Mouse (Mus musculus) MEL (cell line): ENCODE data around the gene Aff1. TPM values are rescaled to one million over a fixed set of nuclear protein-coding genes. Genes with fewer than 3 reads are reported as not detected.

Experiments
- DNase-seq: peaks from one replicate; pipeline ENCODE4 v3.0.0; 2011; ENCODE audit warnings: low read depth, low spot score
- H3K27ac ChIP-seq: 2 replicates; pipeline ENCODE4 v1.5.1; 2012; ENCODE audit warnings: low read depth, mild to moderate bottlenecking, control low read depth, low read length, moderate library complexity; ENCODE audit not compliant: control insufficient read depth
- H3K27me3 ChIP-seq, 2 experiments: fragments of 150-350 bp in 1 of 2; sonication (generic) in 1 of 2; 2 replicates each; pipeline ENCODE4 v1.6.1; 2012; ENCODE audit warnings: low read length in 2 of 2, mild to moderate bottlenecking in 2 of 2, improper control_type of control experiment in 1 of 2, moderate library complexity in 1 of 2; ENCODE audit not compliant: insufficient read depth in 2 of 2, control insufficient read depth in 1 of 2
- H3K36me3 ChIP-seq, 2 experiments: 2 replicates each; pipeline ENCODE4 v1.6.1; 2012 to 2014; ENCODE audit warnings: low read length in 2 of 2, improper control_type of control experiment in 1 of 2, inconsistent platforms in 1 of 2, mild to moderate bottlenecking in 1 of 2; ENCODE audit not compliant: insufficient read depth in 2 of 2, control insufficient read depth in 1 of 2
- H3K4me1 ChIP-seq, 2 experiments: fragments of 150-350 bp in 1 of 2; sonication (generic) in 1 of 2; 2 replicates each; pipeline ENCODE4 v1.6.1; 2012; ENCODE audit warnings: low read length in 2 of 2, improper control_type of control experiment in 1 of 2, mild to moderate bottlenecking in 1 of 2; ENCODE audit not compliant: insufficient read depth in 2 of 2, control insufficient read depth in 1 of 2
- H3K4me3 ChIP-seq, 2 experiments: fragments of 150-350 bp in 1 of 2; sonication (generic) in 1 of 2; 2 replicates each; pipeline ENCODE4 v1.5.1; 2012; ENCODE audit warnings: low read depth in 2 of 2, low read length in 2 of 2, mild to moderate bottlenecking in 2 of 2, moderate library complexity in 2 of 2, control low read depth in 1 of 2, improper control_type of control experiment in 1 of 2; ENCODE audit not compliant: control insufficient read depth in 1 of 2, insufficient read depth in 1 of 2
- H3K79me2 ChIP-seq: 2 replicates; pipeline ENCODE4 v1.6.1; 2012; ENCODE audit warnings: mild to moderate bottlenecking, low read length, moderate library complexity; ENCODE audit not compliant: control insufficient read depth, poor library complexity, insufficient read depth
- H3K9ac ChIP-seq: 2 replicates; pipeline ENCODE4 v1.6.1; 2012; ENCODE audit warnings: low read depth, mild to moderate bottlenecking, control low read depth, low read length, moderate library complexity; ENCODE audit not compliant: control insufficient read depth, poor library complexity, severe bottlenecking
- H3K9me3 ChIP-seq: fragments of 150-350 bp; sonication (generic); replicated peaks from 2 replicates; pipeline ENCODE4 v1.6.1; 2012; ENCODE audit warnings: mild to moderate bottlenecking, low read length, improper control_type of control experiment, moderate library complexity; ENCODE audit not compliant: insufficient read depth
- BHLHE40 ChIP-seq: IDR thresholded peaks from 2 replicates; pipeline ENCODE4 v1.6.1; 2012; ENCODE audit warnings: low read depth, mild to moderate bottlenecking, inconsistent platforms, low read length, improper control_type of control experiment, borderline replicate concordance
- CHD1 ChIP-seq: IDR thresholded peaks from 2 replicates; pipeline ENCODE4 v1.6.1; 2012; ENCODE audit warnings: low read depth, mild to moderate bottlenecking, inconsistent platforms, low read length, improper control_type of control experiment
- CHD2 ChIP-seq: IDR thresholded peaks from 2 replicates; pipeline ENCODE4 v1.6.1; 2011; ENCODE audit warnings: low read length, improper control_type of control experiment
- CTCF ChIP-seq, 3 experiments: IDR thresholded peaks in 2 of 3; conservative IDR thresholded peaks in 1 of 3; 2 replicates each; pipeline ENCODE4 v1.5.1; 2011 to 2012; ENCODE audit warnings: low read length in 3 of 3, low read depth in 2 of 3, mild to moderate bottlenecking in 2 of 3, improper control_type of control experiment in 1 of 3, inconsistent platforms in 1 of 3, mixed read lengths in 1 of 3, moderate library complexity in 1 of 3; ENCODE audit not compliant: control insufficient read depth in 1 of 3, insufficient read depth in 1 of 3, poor library complexity in 1 of 3, severe bottlenecking in 1 of 3
- E2F4 ChIP-seq: IDR thresholded peaks from 2 replicates; pipeline ENCODE4 v1.6.1; 2011; ENCODE audit warnings: low read depth, low read length, improper control_type of control experiment, borderline replicate concordance
- ELF1 ChIP-seq: IDR thresholded peaks from 2 replicates; pipeline ENCODE4 v1.6.1; 2014; ENCODE audit warnings: low read depth, mild to moderate bottlenecking, inconsistent platforms, low read length, improper control_type of control experiment, moderate library complexity
- EP300 ChIP-seq, 2 experiments: IDR thresholded peaks; 2 replicates each; pipeline ENCODE4 v1.6.1; 2011; ENCODE audit warnings: improper control_type of control experiment in 2 of 2, low read length in 2 of 2, low read depth in 1 of 2, mild to moderate bottlenecking in 1 of 2
- ETS1 ChIP-seq: IDR thresholded peaks from 2 replicates; pipeline ENCODE4 v1.6.1; 2012; ENCODE audit warnings: low read depth, mild to moderate bottlenecking, inconsistent platforms, low read length, improper control_type of control experiment, moderate library complexity
- HCFC1 ChIP-seq: IDR thresholded peaks from 2 replicates; pipeline ENCODE4 v1.6.1; 2012; ENCODE audit warnings: low read depth, mild to moderate bottlenecking, inconsistent platforms, low read length, improper control_type of control experiment, moderate library complexity
- JUND ChIP-seq: IDR thresholded peaks from 2 replicates; pipeline ENCODE4 v1.6.1; 2011; ENCODE audit warnings: low read depth, mild to moderate bottlenecking, improper control_type of control experiment, low read length
- KAT2A ChIP-seq: conservative IDR thresholded peaks from 2 replicates; pipeline ENCODE4 v1.6.1; 2012; ENCODE audit warnings: low read depth, low read length, improper control_type of control experiment, inconsistent platforms
- MAFK ChIP-seq: IDR thresholded peaks from 2 replicates; pipeline ENCODE4 v1.6.1; 2011; ENCODE audit warnings: low read depth, mild to moderate bottlenecking, low read length, improper control_type of control experiment, borderline replicate concordance
- MAX ChIP-seq: IDR thresholded peaks from 2 replicates; pipeline ENCODE4 v1.6.1; 2011; ENCODE audit warnings: low read length, improper control_type of control experiment
- MAZ ChIP-seq: IDR thresholded peaks from 2 replicates; pipeline ENCODE4 v1.6.1; 2012; ENCODE audit warnings: low read depth, mild to moderate bottlenecking, inconsistent platforms, low read length, improper control_type of control experiment
- MXI1 ChIP-seq: IDR thresholded peaks from 2 replicates; pipeline ENCODE4 v1.6.1; 2011; ENCODE audit warnings: mild to moderate bottlenecking, low read depth, low read length, improper control_type of control experiment
- MYC ChIP-seq: IDR thresholded peaks from 2 replicates; pipeline ENCODE4 v1.6.1; 2011; ENCODE audit warnings: low read depth, mild to moderate bottlenecking, low read length, improper control_type of control experiment, moderate library complexity
- POLR2AphosphoS2 ChIP-seq: IDR thresholded peaks from 2 replicates; pipeline ENCODE4 v1.6.1; 2011; ENCODE audit warnings: low read length, improper control_type of control experiment
- POLR2AphosphoS5 ChIP-seq: IDR thresholded peaks from 2 replicates; pipeline ENCODE4 v1.6.1; 2012; ENCODE audit warnings: low read depth, borderline replicate concordance, mild to moderate bottlenecking, inconsistent platforms, low read length, moderate library complexity, mixed read lengths
- SIN3A ChIP-seq: IDR thresholded peaks from 2 replicates; pipeline ENCODE4 v1.6.1; 2012; ENCODE audit warnings: low read length, improper control_type of control experiment, inconsistent platforms
- SMC3 ChIP-seq: IDR thresholded peaks from 2 replicates; pipeline ENCODE4 v1.6.1; 2011; ENCODE audit warnings: low read depth, low read length, improper control_type of control experiment
- TAL1 ChIP-seq: IDR thresholded peaks from 2 replicates; pipeline ENCODE4 v1.6.1; 2012; ENCODE audit warnings: mild to moderate bottlenecking, inconsistent platforms, low read length, moderate library complexity, mixed read lengths
- UBTF ChIP-seq: IDR thresholded peaks from 2 replicates; pipeline ENCODE4 v1.6.1; 2012; ENCODE audit warnings: low read depth, mild to moderate bottlenecking, inconsistent platforms, low read length, improper control_type of control experiment, moderate library complexity, borderline replicate concordance; ENCODE audit not compliant: insufficient read depth
- USF1 ChIP-seq: IDR thresholded peaks from 2 replicates; pipeline ENCODE4 v1.6.1; 2014; ENCODE audit warnings: low read depth, mild to moderate bottlenecking, inconsistent platforms, low read length, improper control_type of control experiment, moderate library complexity
- USF2 ChIP-seq, 2 experiments: IDR thresholded peaks; 2 replicates each; pipeline ENCODE4 v1.6.1; 2011 to 2012; ENCODE audit warnings: improper control_type of control experiment in 2 of 2, low read length in 2 of 2, borderline replicate concordance in 1 of 2, inconsistent platforms in 1 of 2, low read depth in 1 of 2, mild to moderate bottlenecking in 1 of 2; ENCODE audit not compliant: insufficient read depth in 1 of 2
- ZC3H11A ChIP-seq: IDR thresholded peaks from 2 replicates; pipeline ENCODE4 v1.6.1; 2012; ENCODE audit warnings: low read depth, mild to moderate bottlenecking, inconsistent platforms, low read length, improper control_type of control experiment
- ZKSCAN1 ChIP-seq: IDR thresholded peaks from 2 replicates; pipeline ENCODE4 v1.6.1; 2012; ENCODE audit warnings: low read depth, mild to moderate bottlenecking, inconsistent platforms, low read length, improper control_type of control experiment, moderate library complexity
- polyA plus RNA-seq, 2 experiments: library from polyadenylated mRNA; stranded (reverse) in 1 of 2; unstranded in 1 of 2; fragments of >175 nt in 1 of 2; fragments of >200 nt in 1 of 2; gene quantifications; 2 replicates each; pipeline versions ENCODE4 v1.2.1 to v1.2.4; 2012; ENCODE audit warnings: low replicate concordance in 2 of 2, low read depth in 1 of 2; ENCODE audit not compliant: insufficient read length in 2 of 2, insufficient read depth in 1 of 2, missing spikeins in 1 of 2
- total RNA-seq: library from RNA; depleted of rRNA; stranded (reverse); fragments of 300-350 nt; gene quantifications from 2 replicates; pipeline ENCODE4 v1.2.3, GENCODE M21; 2012

The Aff1 gene
- total and polyA plus RNA-seq, 3 experiments: 5.4 to 13.4 TPM; not detected in 1

- no peak overlapping the region for H3K4me3 ChIP-seq
- TF ChIP-seq E2F4 (no peak), MYC (no peak), ZKSCAN1 (no peak), CTCF (IDR thresholded peaks at IDR 0.05 in 2 of 3, conservative IDR thresholded peaks at IDR 0.05 in 1 of 3; ENCODE audit: control insufficient read depth in 1 of 3, insufficient read depth in 1 of 3, low read depth in 2 of 3, low read length in 3 of 3, poor library complexity in 1 of 3, severe bottlenecking in 1 of 3) (no peak), UBTF (no peak), MAX (no peak), CHD2 (no peak), ZC3H11A (no peak), MAZ (no peak), HCFC1 (no peak), JUND (no peak), TAL1 (no peak), USF1 (no peak), KAT2A (no peak), MAFK (no peak), POLR2AphosphoS5 (no peak), BHLHE40 (no peak)
- TF ChIP-seq, all 39 proteins: peak for 0
- Histone ChIP-seq H3K27me3 (no peaks in the 10 kb centered on the region), H3K27ac (no peak overlapping the region), H3K4me1 (no peaks in the 10 kb centered on the region), H3K9ac (no peak overlapping the region), H3K9me3 (no peaks in the 10 kb centered on the region), H3K36me3 (peaks cover 0 to 10% of the 10 kb centered on the region in 2 experiments; a peak in 2 of 4 replicates), H3K79me2 (no peaks in the 10 kb centered on the region)
- no peak for DNase-seq
Observed at GRCm38 (mm10) chr5:103838550-103839264, 146.5 kb downstream of the Aff1 start.

DNA sequence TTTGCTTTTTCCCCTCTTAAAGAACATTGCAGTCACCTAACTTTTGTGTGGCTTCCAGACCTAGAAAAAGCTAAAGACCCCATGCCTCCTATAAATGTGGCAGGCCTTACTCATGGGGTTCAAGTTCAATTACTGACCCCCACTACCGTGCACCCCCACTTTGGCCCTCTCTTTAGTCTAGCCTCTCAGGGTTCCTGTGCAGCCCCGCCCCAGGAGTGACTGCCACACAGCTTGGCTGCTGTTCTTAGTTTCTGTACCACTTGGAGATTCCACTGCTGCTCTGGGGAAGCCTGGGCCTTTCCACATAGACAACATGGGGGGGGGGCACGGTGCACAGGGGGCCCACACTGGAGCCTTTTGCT, 147.1 kb downstream of the Aff1 start:
- no peak for TF ChIP-seq MYC
- no peak for TF ChIP-seq ELF1
- no peak for TF ChIP-seq USF2 (IDR thresholded peaks at IDR 0.05; ENCODE audit: borderline replicate concordance in 1 of 2, insufficient read depth in 1 of 2, low read depth in 1 of 2, low read length in 2 of 2)
- TF ChIP-seq CHD1: no peak
- no peak for TF ChIP-seq MXI1
- no peak for TF ChIP-seq SMC3
- no peak for TF ChIP-seq JUND
- TF ChIP-seq UBTF: no peak
- TF ChIP-seq POLR2AphosphoS2: no peak
- no peak for TF ChIP-seq ETS1
- no peak for TF ChIP-seq EP300 (IDR thresholded peaks at IDR 0.05; ENCODE audit: low read depth in 1 of 2, low read length in 2 of 2)
- no peak for TF ChIP-seq HCFC1
- TF ChIP-seq SIN3A: no peak
- TF ChIP-seq ZC3H11A: no peak
- H3K36me3 ChIP-seq: peaks cover 0 to 10% of the 10 kb centered on the region in 2 experiments; a peak in 2 of 4 replicates

More for the DNA sequence above, 147.1 kb downstream of the Aff1 start:
- H3K9me3 ChIP-seq: no peaks in the 10 kb centered on the region
- DNase-seq: no peak
- H3K27me3 ChIP-seq: no peaks in the 10 kb centered on the region
- H3K9ac ChIP-seq: no peak overlapping the region
- H3K4me3 ChIP-seq: no peak overlapping the region
- H3K79me2 ChIP-seq: no peaks in the 10 kb centered on the region
- no peaks in the 10 kb centered on the region for H3K4me1 ChIP-seq
- no peak overlapping the region for H3K27ac ChIP-seq
